8 mouse cellular contexts compared by ENCODE assay signal in genomic region chr7:29316137-29316734, GRCm38 (mm10). TPM values are rescaled to one million over a fixed set of nuclear protein-coding genes. Genes with fewer than 3 reads are reported as not detected.
A peak's percentile ranks its signal among the peaks of the same experiment; 100 is the strongest.
DNase-seq lines count a peak whose midpoint lies in the region; ATAC-seq lines count a peak whose summit lies in the region.

No protein-coding gene starts in this region.

- H3K4me1 ChIP-seq in neural tube, embryonic 11.5 days (ENCODE audit: control insufficient read depth, insufficient read depth, low read length): peaks cover 52% of the 10 kb centered on the region
- peaks cover 87% of the 10 kb centered on the region for H3K4me1 ChIP-seq in limb, embryonic 12.5 days (replicated peaks)
- peaks cover 42% of the 10 kb centered on the region for H3K4me1 ChIP-seq in stomach, embryonic 16.5 days (ENCODE audit: control insufficient read depth, insufficient read depth, low read length)

- H3K4me2 ChIP-seq in neural tube, embryonic 11.5 days (ENCODE audit: low read depth): no peak overlapping the region
- peak overlapping the region; percentile 58 for H3K4me2 ChIP-seq in limb, embryonic 12.5 days
- no peak overlapping the region for H3K4me2 ChIP-seq in stomach, embryonic 16.5 days (ENCODE audit: low read depth, low read length)

- WGBS in neural tube, embryonic 11.5 days: 66% methylated on average over 17 of the region's 17 CpGs
- WGBS in limb, embryonic 12.5 days: 63% methylated on average over 17 of the region's 17 CpGs
- WGBS in stomach, embryonic 16.5 days: 67% methylated on average over 17 of the region's 17 CpGs

- H3K9me3 ChIP-seq in neural tube, embryonic 11.5 days (ENCODE audit: control insufficient read depth, low read length): no peaks in the 10 kb centered on the region
- no peaks in the 10 kb centered on the region for H3K9me3 ChIP-seq in limb, embryonic 12.5 days
- no peaks in the 10 kb centered on the region for H3K9me3 ChIP-seq in stomach, embryonic 16.5 days (replicated peaks; ENCODE audit: control insufficient read depth, low read length)

- DNase-seq in cerebellum, adult 9-10 months: peak; percentile 42
- DNase-seq in cerebellum, adult 18-20 months: no peak
- no peak for DNase-seq in neural tube, embryonic 11.5 days (ENCODE audit: low spot score)
- DNase-seq in neural tube, embryonic 10.5 days (ENCODE audit: extremely low spot score, low spot score): no peak
- no peak for DNase-seq in cerebellum, postnatal 14 days
- no peak for DNase-seq in heart, adult 8-10 months (ENCODE audit: low spot score)

- H3K27me3 ChIP-seq in neural tube, embryonic 11.5 days (ENCODE audit: control insufficient read depth, insufficient read depth, low read length): no peaks in the 10 kb centered on the region
- H3K27me3 ChIP-seq in limb, embryonic 12.5 days: no peaks in the 10 kb centered on the region
- no peaks in the 10 kb centered on the region; the same call in 1 of the 2 replicates for H3K27me3 ChIP-seq in stomach, embryonic 16.5 days (ENCODE audit: control insufficient read depth, insufficient read depth, low read length)

- no peaks in the 10 kb centered on the region for H3K36me3 ChIP-seq in neural tube, embryonic 11.5 days (ENCODE audit: control insufficient read depth, insufficient read depth, low read length)
- H3K36me3 ChIP-seq in limb, embryonic 12.5 days: peaks cover 20% of the 10 kb centered on the region
- no peaks in the 10 kb centered on the region for H3K36me3 ChIP-seq in stomach, embryonic 16.5 days (ENCODE audit: control insufficient read depth, insufficient read depth, low read length)

- no peak for ATAC-seq in neural tube, embryonic 11.5 days (ENCODE audit: insufficient read depth, low FRiP score, low TSS enrichment)
- ATAC-seq in limb, embryonic 12.5 days (ENCODE audit: insufficient number of reproducible peaks, insufficient read depth, low FRiP score, low TSS enrichment, low read depth): no peak
- ATAC-seq in stomach, embryonic 16.5 days (ENCODE audit: insufficient read depth, low FRiP score): no peak

- H3K27ac ChIP-seq in neural tube, embryonic 11.5 days (ENCODE audit: low read depth, low read length): peak overlapping the region; percentile 2; the same call in 1 of the 2 replicates
- H3K27ac ChIP-seq in limb, embryonic 12.5 days: peak overlapping the region; percentile 97
- peak overlapping the region; percentile 86 for H3K27ac ChIP-seq in stomach, embryonic 16.5 days (ENCODE audit: low read length)

- no peak overlapping the region for H3K4me3 ChIP-seq in neural tube, embryonic 11.5 days (ENCODE audit: low read depth, low read length)
- no peak overlapping the region for H3K4me3 ChIP-seq in limb, embryonic 12.5 days (replicated peaks)
- H3K4me3 ChIP-seq in stomach, embryonic 16.5 days (replicated peaks; ENCODE audit: low read length): no peak overlapping the region

- no peak overlapping the region for H3K9ac ChIP-seq in neural tube, embryonic 11.5 days (ENCODE audit: low read length)
- no peak overlapping the region for H3K9ac ChIP-seq in limb, embryonic 12.5 days (replicated peaks)
- H3K9ac ChIP-seq in stomach, embryonic 16.5 days (ENCODE audit: low read length): peak overlapping the region; percentile 31; the same call in 1 of the 2 replicates

RNA-seq across cellular contexts. Expression of gene Dpf1, which starts 12.5 kb away (rescaled TPM):
- polyA plus RNA-seq in neural tube, embryonic 11.5 days (2014; fragmentation: Nextera tagmentation; extraction: Ambion mirVana): 65.2 and 66.7 TPM in 2 replicates
- 22.4 and 23.7 TPM in 2 replicates for polyA plus RNA-seq in limb, embryonic 12.5 days (2016; fragmentation: Nextera tagmentation; extraction: Ambion mirVana)
- 5.3 and 5.9 TPM in 2 replicates for polyA plus RNA-seq in stomach, embryonic 16.5 days (2015; fragmentation: Nextera tagmentation; extraction: Ambion mirVana)
- under 1 TPM in 3 of 4 experiments, not detected in 1; 0.13 to 0.23 (median 0.22) TPM for total RNA-seq in heart, adult 8-10 months (2022)

RNA-seq across cellular contexts. Expression of gene Ppp1r14a, which starts 27.1 kb away (rescaled TPM):
- 44.2 and 55.8 TPM in 2 replicates for polyA plus RNA-seq in neural tube, embryonic 11.5 days (2014; fragmentation: Nextera tagmentation; extraction: Ambion mirVana)
- 7.6 and 8.0 TPM in 2 replicates for polyA plus RNA-seq in limb, embryonic 12.5 days (2016; fragmentation: Nextera tagmentation; extraction: Ambion mirVana)
- 46.8 and 48.8 TPM in 2 replicates for polyA plus RNA-seq in stomach, embryonic 16.5 days (2015; fragmentation: Nextera tagmentation; extraction: Ambion mirVana)
- total RNA-seq in heart, adult 8-10 months (2022): 10 to 100 TPM in 1 of 4 experiments, 1 to 10 TPM in 3; 5.4 to 10.1 (median 7.1) TPM

RNA-seq across cellular contexts. Expression of gene Spint2, which starts 34.5 kb away (rescaled TPM):
- polyA plus RNA-seq in neural tube, embryonic 11.5 days (2014; fragmentation: Nextera tagmentation; extraction: Ambion mirVana): 27.0 and 28.1 TPM in 2 replicates
- polyA plus RNA-seq in limb, embryonic 12.5 days (2016; fragmentation: Nextera tagmentation; extraction: Ambion mirVana): 106 and 107 TPM in 2 replicates
- polyA plus RNA-seq in stomach, embryonic 16.5 days (2015; fragmentation: Nextera tagmentation; extraction: Ambion mirVana): 399 and 413 TPM in 2 replicates
- 10 to 100 TPM; 47.3 to 54.5 (median 53.2) TPM for total RNA-seq in heart, adult 8-10 months (2022)

Comparison
In these comparisons a context has a peak if more than half of its experiments do, and no peak if none do; other contexts are left out.
1. H3K27ac ChIP-seq: peak in every context shown above with its lines; median percentile 97 in limb, embryonic 12.5 days; 86 in stomach, embryonic 16.5 days; 2 in neural tube, embryonic 11.5 days.